Mouse (Mus musculus) ES-Bruce4 (cell line): ENCODE results near the gene Efemp2. TPM values are rescaled to one million over a fixed set of nuclear protein-coding genes. Genes with fewer than 3 reads are reported as not detected.

Experiments used
- H3K27ac ChIP-seq: 2 replicates; pipeline ENCODE4 v1.5.1; 2012; ENCODE audit warnings: low read length, inconsistent platforms; ENCODE audit not compliant: insufficient read depth
- H3K27me3 ChIP-seq: 2 replicates; pipeline ENCODE4 v1.6.1; 2012; ENCODE audit warnings: mild to moderate bottlenecking, low read length, inconsistent platforms; ENCODE audit not compliant: control insufficient read depth, poor library complexity, insufficient read depth, severe bottlenecking
- H3K36me3 ChIP-seq: 2 replicates; pipeline ENCODE4 v1.6.1; 2012; ENCODE audit warnings: inconsistent platforms, mild to moderate bottlenecking, low read length, moderate library complexity; ENCODE audit not compliant: control insufficient read depth, poor library complexity, insufficient read depth, severe bottlenecking
- H3K4me1 ChIP-seq: one replicate; pipeline ENCODE4 v1.8.1; 2011; ENCODE audit warnings: low read length; ENCODE audit not compliant: control insufficient read depth, insufficient read depth
- H3K4me3 ChIP-seq: 2 replicates; pipeline ENCODE4 v1.5.1; 2011; ENCODE audit warnings: low read depth, mild to moderate bottlenecking, low read length
- H3K9ac ChIP-seq: 2 replicates; pipeline ENCODE4 v1.6.1; 2012; ENCODE audit warnings: low read depth, mild to moderate bottlenecking, inconsistent platforms; ENCODE audit not compliant: poor library complexity, severe bottlenecking
- H3K9me3 ChIP-seq: replicated peaks from 2 replicates; pipeline ENCODE4 v1.6.1; 2012; ENCODE audit warnings: mild to moderate bottlenecking, low read length, inconsistent platforms; ENCODE audit not compliant: control insufficient read depth, poor library complexity, insufficient read depth, severe bottlenecking
- CTCF ChIP-seq: IDR thresholded peaks from one replicate; pipeline ENCODE4 v1.8.1; 2011; ENCODE audit warnings: low read depth, low read length
- EP300 ChIP-seq: IDR thresholded peaks from 2 replicates; pipeline ENCODE4 v1.6.1; 2011; ENCODE audit warnings: low read depth, low read length; ENCODE audit not compliant: insufficient read depth
- POLR2A ChIP-seq: IDR thresholded peaks from one replicate; pipeline ENCODE4 v1.8.1; 2011; ENCODE audit warnings: low read length; ENCODE audit not compliant: insufficient read depth
- polyA plus RNA-seq: library from polyadenylated mRNA; stranded (reverse); fragments of >200 nt; gene quantifications from 2 replicates; pipeline ENCODE4 v1.2.4, GENCODE M21; 2011; ENCODE audit warnings: low read depth; ENCODE audit not compliant: missing spikeins, insufficient read depth, insufficient read length

Efemp2 gene
- polyA plus RNA-seq, 1 experiment: 21.5 TPM

- no peaks in the 10 kb centered on the region for H3K9me3 ChIP-seq
- no peaks in the 10 kb centered on the region for H3K4me1 ChIP-seq
- H3K27me3 ChIP-seq: no peaks in the 10 kb centered on the region
- no peak overlapping the region for H3K9ac ChIP-seq
- H3K27ac ChIP-seq: no peak overlapping the region
- no peak overlapping the region for H3K4me3 ChIP-seq
- TF ChIP-seq CTCF: no peak
- no peak for TF ChIP-seq POLR2A
- no peak for TF ChIP-seq EP300
- no peaks in the 10 kb centered on the region for H3K36me3 ChIP-seq
These were observed 45.7 kb upstream of the Efemp2 start for GRCm38 (mm10) chr19:5428083-5428482.

- TF ChIP-seq EP300 (no peak), POLR2A (no peak), CTCF (no peak)
- H3K27me3 ChIP-seq: no peaks in the 10 kb centered on the region
- H3K4me1 ChIP-seq: no peaks in the 10 kb centered on the region
- no peaks in the 10 kb centered on the region for H3K36me3 ChIP-seq
- H3K27ac ChIP-seq: no peak overlapping the region
- H3K9me3 ChIP-seq: no peaks in the 10 kb centered on the region
- no peak overlapping the region for H3K4me3 ChIP-seq
- H3K9ac ChIP-seq: no peak overlapping the region
These were observed 44.5 kb upstream of the Efemp2 start for GRCm38 (mm10) chr19:5429219-5429618.

- H3K4me3 ChIP-seq: no peak overlapping the region
- no peaks in the 10 kb centered on the region for H3K27me3 ChIP-seq
- no peaks in the 10 kb centered on the region for H3K4me1 ChIP-seq
- H3K9ac ChIP-seq: no peak overlapping the region
- no peak overlapping the region for H3K27ac ChIP-seq
- H3K9me3 ChIP-seq: no peaks in the 10 kb centered on the region
- no peaks in the 10 kb centered on the region for H3K36me3 ChIP-seq
- TF ChIP-seq CTCF: no peak
- no peak for TF ChIP-seq POLR2A
- TF ChIP-seq EP300: no peak
These were observed 43.9 kb upstream of the Efemp2 start for GRCm38 (mm10) chr19:5429806-5430205.

- Histone ChIP-seq H3K4me1 (no peaks in the 10 kb centered on the region), H3K27me3 (no peaks in the 10 kb centered on the region), H3K9me3 (no peaks in the 10 kb centered on the region), H3K4me3 (no peak overlapping the region), H3K27ac (no peak overlapping the region), H3K36me3 (no peaks in the 10 kb centered on the region), H3K9ac (no peak overlapping the region)
- TF ChIP-seq CTCF (no peak), EP300 (no peak), POLR2A (no peak)
These were observed 43.3 kb upstream of the Efemp2 start for GRCm38 (mm10) chr19:5430408-5430807.

GRCm38 (mm10) chr19:5431911-5432464 is 41.8 kb upstream of the Efemp2 start:
- H3K36me3 ChIP-seq: no peaks in the 10 kb centered on the region
- TF ChIP-seq POLR2A: no peak
- TF ChIP-seq EP300: no peak
- no peak for TF ChIP-seq CTCF
- no peak overlapping the region for H3K27ac ChIP-seq
- no peak overlapping the region for H3K4me3 ChIP-seq
- H3K4me1 ChIP-seq: no peaks in the 10 kb centered on the region
- no peaks in the 10 kb centered on the region for H3K27me3 ChIP-seq
- no peak overlapping the region for H3K9ac ChIP-seq
- H3K9me3 ChIP-seq: no peaks in the 10 kb centered on the region

- Histone ChIP-seq H3K9me3 (no peaks in the 10 kb centered on the region), H3K27ac (no peak overlapping the region)
These were observed 40.5 kb upstream of the Efemp2 start for GRCm38 (mm10) chr19:5432992-5433852.

More at GRCm38 (mm10) chr19:5432992-5433852, 40.5 kb upstream of the Efemp2 start:
- TF ChIP-seq CTCF: no peak
- no peak for TF ChIP-seq EP300
- TF ChIP-seq POLR2A: no peak
- Histone ChIP-seq H3K36me3 (no peaks in the 10 kb centered on the region), H3K4me1 (no peaks in the 10 kb centered on the region), H3K4me3 (peak overlapping the region; percentile 53), H3K9ac (peak overlapping the region; percentile 29; the same call in 1 of the 2 replicates), H3K27me3 (no peaks in the 10 kb centered on the region)
